Mouse (Mus musculus): ENCODE results near the gene Nptxr.

DNA sequence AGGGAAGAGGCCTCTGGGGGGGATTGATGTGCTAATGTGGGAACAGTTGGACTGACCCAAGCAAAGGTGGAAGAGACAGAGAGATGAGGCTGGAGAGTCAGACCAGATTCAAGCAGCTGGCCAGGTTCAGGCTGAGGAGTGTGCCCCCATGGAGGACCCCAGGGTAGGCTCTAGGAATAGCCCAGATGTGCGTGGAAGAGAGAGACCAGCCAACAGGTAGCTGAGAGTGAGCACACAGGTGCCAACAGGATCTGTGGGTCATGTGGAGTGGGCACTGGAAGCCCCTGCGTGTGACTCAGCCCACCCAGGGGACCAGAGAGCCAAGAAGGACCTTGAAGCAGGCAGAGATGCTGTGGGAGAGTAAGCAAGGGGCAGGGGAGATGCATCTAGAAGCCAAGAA lies 2.9 kb downstream of the Nptxr start:
- TF ChIP-seq EP300 (IDR thresholded peaks at IDR 0.05; ENCODE audit: low read depth): no peak
- no peak for TF ChIP-seq CTCF (IDR thresholded peaks at IDR 0.05; ENCODE audit: low read depth)
